Mouse (Mus musculus) lung, embryonic 16.5 days (tissue): Measurements from ENCODE around the gene Srpk1. TPM values are rescaled to one million over a fixed set of nuclear protein-coding genes. Genes with fewer than 3 reads are reported as not detected.

ENCODE experiments used
- ATAC-seq: fragments of 200-750 bp; cut with Nextera tagmentation; 2 replicates; pipeline ENCODE4 v1.8.0; 2017; ENCODE audit warnings: low read depth, mild to moderate bottlenecking, moderate library complexity
- H3K27ac ChIP-seq: fragments of 300-500 bp; sonication (generic); 2 replicates; pipeline ENCODE4 v1.5.1; 2014; ENCODE audit warnings: mild to moderate bottlenecking, control low read depth, low read length
- H3K27me3 ChIP-seq: fragments of 300-500 bp; sonication (generic); 2 replicates; pipeline ENCODE4 v1.6.1; 2014; ENCODE audit warnings: low read depth, low read length, mixed read lengths; ENCODE audit not compliant: control insufficient read depth, insufficient read depth
- H3K36me3 ChIP-seq: fragments of 300-500 bp; sonication (generic); 2 replicates; pipeline ENCODE4 v1.6.1; 2014; ENCODE audit warnings: low read length; ENCODE audit not compliant: control insufficient read depth, insufficient read depth
- H3K4me1 ChIP-seq: fragments of 300-500 bp; sonication (generic); replicated peaks from 2 replicates; pipeline ENCODE4 v1.6.1; 2014; ENCODE audit warnings: low read length, mixed read lengths; ENCODE audit not compliant: control insufficient read depth, insufficient read depth
- H3K4me2 ChIP-seq: fragments of 300-500 bp; sonication (generic); 2 replicates; pipeline ENCODE4 v1.6.1; 2014; ENCODE audit warnings: low read depth, low read length, control low read depth
- H3K4me3 ChIP-seq: fragments of 300-500 bp; sonication (generic); 2 replicates; pipeline ENCODE4 v1.5.1; 2014; ENCODE audit warnings: mild to moderate bottlenecking, low read length, control low read depth
- H3K9ac ChIP-seq: fragments of 300-500 bp; sonication (generic); 2 replicates; pipeline ENCODE4 v1.6.1; 2014; ENCODE audit warnings: low read length, control low read depth
- H3K9me3 ChIP-seq: fragments of 300-500 bp; sonication (generic); 2 replicates; pipeline ENCODE4 v1.6.1; 2016; ENCODE audit warnings: low read length; ENCODE audit not compliant: control insufficient read depth
- WGBS: fragments of 180-500 bp; shearing (Covaris S2); extraction: QIAGEN DNeasy Blood & Tissue Kit; methylation state at CpG from one replicate; pipeline ENCODE4 v1.1.7; 2014; 5-methylcytosine and 5-hydroxymethylcytosine counted together
- polyA plus RNA-seq: library from polyadenylated mRNA; unstranded; fragments of >200 nt; fragmentation: Nextera tagmentation; extraction: Ambion mirVana; gene quantifications from 2 replicates; pipeline ENCODE4 v1.2.1, GENCODE M21; 2015

Srpk1 gene
- polyA plus RNA-seq, 1 experiment from 2014 or later = 69.2 TPM

DNA sequence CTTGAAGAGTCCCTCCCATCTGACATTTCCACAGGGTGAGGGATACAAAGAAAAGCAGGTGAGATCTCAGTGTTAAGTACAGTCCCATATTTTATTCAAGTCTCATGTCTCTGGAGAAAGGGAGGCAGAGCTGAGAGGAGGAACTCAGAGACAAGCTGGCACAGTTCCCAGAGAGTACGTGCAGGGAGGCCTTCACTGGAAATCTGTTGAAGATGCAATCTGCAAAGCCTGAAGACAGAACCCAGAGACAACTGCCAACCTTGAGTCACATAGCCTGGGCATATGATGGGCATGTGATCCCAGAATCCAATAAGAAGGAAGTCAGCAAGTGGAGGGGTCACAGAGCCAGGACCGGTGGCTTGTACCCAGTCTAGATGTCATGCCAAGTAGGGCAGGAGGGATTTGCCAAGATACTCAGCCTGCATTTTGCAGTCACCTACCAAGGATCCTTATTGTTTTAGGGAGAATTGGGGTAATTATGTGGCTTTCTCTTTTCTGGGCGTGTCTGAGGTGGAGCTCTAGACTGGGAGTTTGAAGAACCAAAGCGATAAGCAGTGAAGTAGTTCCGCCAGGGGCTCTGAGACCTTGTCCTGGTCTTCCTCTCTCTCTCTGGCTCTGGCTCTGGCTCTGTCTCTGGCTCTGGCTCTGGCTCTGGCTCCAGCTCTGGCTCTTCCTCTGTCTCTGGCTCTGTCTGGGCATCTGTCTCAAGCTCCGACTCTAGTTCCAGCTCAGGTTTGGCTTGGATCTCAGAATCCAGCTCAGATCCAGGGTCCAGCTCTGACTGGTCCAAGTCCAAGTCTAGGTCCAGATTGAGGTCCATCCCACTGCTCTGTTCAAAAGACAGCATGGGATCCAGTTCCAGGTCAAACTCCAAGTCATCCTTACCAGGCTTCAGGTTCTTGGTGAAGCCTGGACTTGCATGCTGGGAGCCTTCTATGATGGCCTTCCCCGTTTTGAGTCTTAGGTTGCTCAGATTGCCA lies 15.5 kb upstream of the Srpk1 start:
- Histone ChIP-seq H3K4me2 (no peak overlapping the region), H3K27ac (no peak overlapping the region), H3K9me3 (no peaks in the 10 kb centered on the region), H3K9ac (no peak overlapping the region), H3K27me3 (no peaks in the 10 kb centered on the region), H3K4me3 (no peak overlapping the region), H3K4me1 (no peaks in the 10 kb centered on the region), H3K36me3 (no peaks in the 10 kb centered on the region)
- no peak; the same call in 1 of the 2 replicates for ATAC-seq
- WGBS = 72% methylated on average over 7 of the region's 7 CpGs

DNA sequence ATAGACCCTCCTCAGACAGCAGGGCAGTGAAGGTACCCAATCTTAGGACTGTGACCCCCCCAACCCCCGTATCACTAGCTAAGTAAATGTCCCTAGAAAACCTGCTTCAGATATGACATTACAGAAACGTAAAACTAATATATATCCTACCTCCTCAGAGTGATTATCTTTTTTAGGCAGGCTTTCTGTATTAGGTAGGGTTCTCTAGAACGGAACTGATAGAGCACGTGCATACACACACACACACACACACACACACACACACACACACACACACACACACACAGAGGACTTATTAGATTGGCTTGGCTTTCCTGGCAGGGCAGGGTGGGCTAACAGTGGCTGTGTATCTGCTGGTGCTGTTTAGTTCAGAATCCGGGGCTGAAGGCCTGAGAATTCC lies 13.3 kb upstream of the Srpk1 start:
- H3K36me3 ChIP-seq = no peaks in the 10 kb centered on the region
- H3K4me2 ChIP-seq = no peak overlapping the region
- no peak overlapping the region for H3K27ac ChIP-seq
- no peaks in the 10 kb centered on the region for H3K27me3 ChIP-seq
- no peak overlapping the region for H3K4me3 ChIP-seq
- no peak overlapping the region for H3K9ac ChIP-seq
- WGBS = 68% methylated on average over 5 of the region's 5 CpGs
- H3K9me3 ChIP-seq = no peaks in the 10 kb centered on the region
- no peaks in the 10 kb centered on the region for H3K4me1 ChIP-seq
- no peak for ATAC-seq

- Histone ChIP-seq H3K4me2 (no peak overlapping the region), H3K4me3 (no peak overlapping the region), H3K4me1 (no peaks in the 10 kb centered on the region), H3K36me3 (no peaks in the 10 kb centered on the region), H3K9me3 (no peaks in the 10 kb centered on the region), H3K27ac (no peak overlapping the region), H3K9ac (no peak overlapping the region), H3K27me3 (no peaks in the 10 kb centered on the region)
- 33% methylated on average over 3 of the region's 3 CpGs for WGBS
- no peak for ATAC-seq
Observed at GRCm38 (mm10) chr17:28629125-28629524, 6.6 kb upstream of the Srpk1 start.

- ATAC-seq = no peak
- no peak overlapping the region for H3K27ac ChIP-seq
- no peak overlapping the region for H3K4me3 ChIP-seq
- no peaks in the 10 kb centered on the region for H3K9me3 ChIP-seq
- no peaks in the 10 kb centered on the region for H3K36me3 ChIP-seq
- WGBS = 31% methylated on average over 10 of the region's 10 CpGs
- H3K9ac ChIP-seq = no peak overlapping the region
- H3K4me1 ChIP-seq = no peaks in the 10 kb centered on the region
- no peaks in the 10 kb centered on the region for H3K27me3 ChIP-seq
- no peak overlapping the region for H3K4me2 ChIP-seq
Observed at GRCm38 (mm10) chr17:28628248-28629124, 6.0 kb upstream of the Srpk1 start.

DNA sequence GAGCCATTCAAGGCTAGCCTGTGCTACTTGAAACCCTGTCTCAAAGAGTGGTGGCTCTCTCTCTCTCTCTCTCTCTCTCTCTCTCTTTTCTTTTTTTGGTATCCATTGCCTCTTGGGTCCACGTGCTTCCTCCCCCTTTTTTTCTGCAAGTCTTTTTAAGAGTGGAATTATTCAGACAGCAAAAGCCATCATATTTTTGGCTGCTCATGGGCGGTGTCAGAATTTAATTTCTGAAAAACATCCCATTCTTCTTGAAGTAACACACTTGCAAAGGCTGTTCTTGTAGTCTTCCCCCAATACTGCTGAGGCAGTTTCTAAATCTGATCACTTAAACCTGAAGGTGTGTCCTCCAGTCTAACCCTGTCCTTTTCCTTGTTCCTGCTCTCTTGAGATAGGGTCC lies 4.4 kb upstream of the Srpk1 start:
- Histone ChIP-seq H3K27me3 (no peaks in the 10 kb centered on the region), H3K9me3 (no peaks in the 10 kb centered on the region), H3K27ac (no peak overlapping the region), H3K4me2 (no peak overlapping the region), H3K9ac (no peak overlapping the region), H3K4me1 (no peaks in the 10 kb centered on the region; the same call in 1 of the 2 replicates), H3K36me3 (no peaks in the 10 kb centered on the region), H3K4me3 (no peak overlapping the region)
- no peak for ATAC-seq
- WGBS = 78% methylated on average over 2 of the region's 2 CpGs

GRCm38 (mm10) chr17:28625327-28625726 lies 2.8 kb upstream of the Srpk1 start:
- no peak overlapping the region for H3K27ac ChIP-seq
- H3K9ac ChIP-seq = no peak overlapping the region
- no peaks in the 10 kb centered on the region for H3K27me3 ChIP-seq
- no peak overlapping the region for H3K4me3 ChIP-seq
- H3K9me3 ChIP-seq = no peaks in the 10 kb centered on the region
- peaks cover 10% of the 10 kb centered on the region for H3K4me1 ChIP-seq
- no peak for ATAC-seq
- H3K4me2 ChIP-seq = no peak overlapping the region
- peaks cover under 1% of the 10 kb centered on the region; the same call in 1 of the 2 replicates for H3K36me3 ChIP-seq
- WGBS = 90% methylated on average over 15 of the region's 15 CpGs

DNA sequence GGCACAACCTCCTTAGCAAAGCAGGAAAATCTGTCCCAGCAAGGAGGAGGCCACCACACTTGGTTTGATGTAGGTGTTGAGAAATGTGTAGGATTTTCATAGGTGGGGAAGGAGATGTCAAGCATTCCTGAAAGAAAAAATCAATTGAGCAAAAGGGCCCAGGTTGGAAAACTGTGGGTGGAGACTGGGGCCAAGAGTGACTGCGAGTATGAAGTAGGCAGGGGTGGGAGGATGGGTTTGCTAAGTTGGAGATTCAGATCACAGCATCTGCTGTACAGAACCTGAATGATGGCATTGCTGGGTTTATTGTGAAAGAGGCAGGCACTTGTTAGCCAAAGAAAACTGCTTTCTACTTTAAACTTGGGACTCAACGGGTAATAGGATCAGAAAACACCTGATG lies 2.3 kb upstream of the Srpk1 start:
- Histone ChIP-seq H3K9me3 (no peaks in the 10 kb centered on the region), H3K27ac (no peak overlapping the region), H3K4me3 (no peak overlapping the region), H3K27me3 (no peaks in the 10 kb centered on the region), H3K9ac (no peak overlapping the region), H3K36me3 (peaks cover 4% of the 10 kb centered on the region; the same call in 1 of the 2 replicates), H3K4me1 (peaks cover 10% of the 10 kb centered on the region), H3K4me2 (no peak overlapping the region)
- ATAC-seq = no peak
- WGBS = 57% methylated on average over 2 of the region's 2 CpGs

GRCm38 (mm10) chr17:28621381-28622299 lies 869 bp downstream of the Srpk1 start:
- Histone ChIP-seq H3K36me3 (peaks cover 7% of the 10 kb centered on the region), H3K4me2 (peak overlapping the region; percentile 76), H3K27ac (peak overlapping the region; percentile 82), H3K9ac (peak overlapping the region; percentile 94), H3K4me3 (peak overlapping the region; percentile 97), H3K4me1 (peaks cover 10% of the 10 kb centered on the region), H3K27me3 (no peaks in the 10 kb centered on the region), H3K9me3 (no peaks in the 10 kb centered on the region)
- under 1% methylated on average over 65 of the region's 78 CpGs for WGBS
- ATAC-seq = peak; percentile 84
